ENCODE assay signal across 8 mouse cellular contexts in the genomic region with DNA sequence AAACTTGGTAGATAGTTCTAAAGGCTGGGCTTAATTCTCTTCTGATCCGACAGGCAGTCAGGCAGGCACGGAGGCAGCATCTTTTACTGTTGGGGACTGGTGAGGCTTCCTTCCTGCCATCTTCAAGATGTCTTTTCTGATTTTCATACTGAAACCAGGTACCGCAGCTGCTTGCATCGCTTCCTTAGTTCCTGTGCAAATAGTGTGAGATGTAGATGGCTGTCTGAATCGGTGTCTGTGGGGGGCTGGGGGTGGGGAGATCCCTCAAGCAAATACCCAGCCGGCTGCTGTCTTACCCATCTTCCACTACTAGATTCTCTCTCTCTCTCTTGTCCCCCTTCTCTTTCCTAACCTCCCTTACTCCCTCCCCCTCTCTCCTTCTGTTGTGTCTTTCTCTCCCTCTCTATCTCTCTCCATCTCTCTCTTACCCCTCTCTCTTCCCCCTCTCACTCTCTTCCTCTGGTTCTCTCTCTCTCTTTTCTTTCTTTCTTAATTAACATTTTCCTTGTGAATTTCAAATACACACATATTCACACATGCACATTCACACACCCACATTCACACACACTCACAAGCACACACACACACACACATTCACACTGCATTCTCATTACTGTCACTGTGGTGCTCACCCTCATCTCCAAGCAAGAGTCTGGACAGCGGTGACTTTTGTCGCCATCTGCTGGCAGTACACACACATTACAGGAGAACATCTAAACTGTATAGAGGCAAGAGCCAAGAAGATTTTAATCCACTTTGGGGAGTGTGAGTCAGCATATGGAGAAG.
A peak's percentile ranks its signal among the peaks of the same experiment; 100 is the strongest.
DNase-seq lines count a peak whose midpoint lies in the region; ATAC-seq lines count a peak whose summit lies in the region.

No protein-coding gene starts in this region.

- no peak overlapping the region for H3K4me2 ChIP-seq in forebrain, embryonic 16.5 days (ENCODE audit: low read length)

- no peaks in the 10 kb centered on the region for H3K36me3 ChIP-seq in forebrain, embryonic 16.5 days (ENCODE audit: control insufficient read depth, insufficient read depth)

- no peak overlapping the region for H3K4me3 ChIP-seq in forebrain, embryonic 16.5 days (replicated peaks; ENCODE audit: low read length)

- peak; percentile 89 for ATAC-seq in forebrain, embryonic 16.5 days
- peak; percentile 75 for ATAC-seq in inflammation-experienced regulatory T-cells, adult 6 months

- no peaks in the 10 kb centered on the region for H3K9me3 ChIP-seq in forebrain, embryonic 16.5 days (ENCODE audit: control insufficient read depth, low read length)

- no peaks in the 10 kb centered on the region for H3K27me3 ChIP-seq in forebrain, embryonic 16.5 days (replicated peaks; ENCODE audit: control insufficient read depth, insufficient read depth, low read length)

- DNase-seq in R1 (ENCODE audit: low read depth, low spot score), result peak; percentile 73
- peak; percentile 28 for DNase-seq in cerebellum, adult 11 months
- peak; percentile 86 to 89 for DNase-seq in left cerebral cortex, adult 18-20 months (ENCODE audit: low spot score in 2 of 2)
- DNase-seq in mesoderm, embryonic 11.5 days (ENCODE audit: low read depth, low spot score), result peak; percentile 78
- DNase-seq in right cerebral cortex, postnatal 36 days (ENCODE audit: low spot score in 2 of 2), result peak; percentile 74 to 85
- DNase-seq in yolk sac, embryonic 10.5 days (ENCODE audit: low spot score), result peak; percentile 14

- H3K4me1 ChIP-seq in forebrain, embryonic 16.5 days (replicated peaks; ENCODE audit: control insufficient read depth, insufficient read depth, low read length), result peaks cover 6% of the 10 kb centered on the region; the same call in 1 of the 2 replicates

- no peak overlapping the region for H3K9ac ChIP-seq in forebrain, embryonic 16.5 days (replicated peaks; ENCODE audit: low read depth, low read length)

- WGBS in forebrain, embryonic 16.5 days, result 61% methylated on average over 8 of the region's 8 CpGs

- peak overlapping the region; percentile 71 for H3K27ac ChIP-seq in forebrain, embryonic 16.5 days (ENCODE audit: low read length)

Comparison
In these comparisons a context has a peak if more than half of its experiments do, and no peak if none do; other contexts are left out.
1. DNase-seq: peak in every context shown above with its lines; median percentile 88 in left cerebral cortex, adult 18-20 months; 80 in right cerebral cortex, postnatal 36 days; 78 in mesoderm, embryonic 11.5 days; 73 in R1; 28 in cerebellum, adult 11 months; 14 in yolk sac, embryonic 10.5 days.